12 mouse cellular contexts compared by ENCODE assay signal in genomic region chr4:124485941-124486581, GRCm38 (mm10).
A peak's percentile ranks its signal among the peaks of the same experiment; 100 is the strongest.
DNase-seq lines count a peak whose midpoint lies in the region; ATAC-seq and TF ChIP-seq lines count a peak whose summit lies in the region.
"Had no signal": no experiment of that assay in that cellular context is flagged by ENCODE, and none has a peak within 500 bp of the region (broad histone marks: within the 10 kb centered on the region; RNA-seq: fewer than 3 reads in every experiment).

No protein-coding gene starts in this region.

- peak overlapping the region; percentile 32 for H3K4me2 ChIP-seq in hindbrain, embryonic 11.5 days (replicated peaks; ENCODE audit: low read depth, low read length)
- H3K4me2 ChIP-seq in midbrain, embryonic 15.5 days: no peak overlapping the region
- H3K4me2 ChIP-seq: liver, embryonic 15.5 days had no signal

- DNase-seq in ES-E14 (ENCODE audit: low read depth, low spot score): peak; percentile 63
- peak; percentile 22 for DNase-seq in embryo, embryonic 11.5 days (ENCODE audit: low read depth, low spot score)
- peak; percentile 87 for DNase-seq in hindbrain, embryonic 11.5 days (ENCODE audit: low spot score)
- no peak for DNase-seq in thymus, postnatal 10 days (ENCODE audit: low spot score in 2 of 2)
- no peak for DNase-seq in layer of hippocampus, adult 8-10 months (ENCODE audit: low spot score in 2 of 2)
- DNase-seq in lung, postnatal 25 days (ENCODE audit: low spot score): no peak
- DNase-seq in left cerebral cortex, adult 18-20 months (ENCODE audit: low spot score in 2 of 2): no peak
- DNase-seq: cerebellum, adult 2 months; kidney, adult 11 months; layer of hippocampus, postnatal 36 days had no signal

- in situ Hi-C loops in ES-E14 (cut with MboI; ENCODE audit: low sequenced_read_pairs in 2 of 2, unreplicated experiment in 2 of 2): no loop called here

- H3K36me3 ChIP-seq in ES-E14 (ENCODE audit: control insufficient read depth, insufficient read depth, low read length, poor library complexity, severe bottlenecking): no peaks in the 10 kb centered on the region
- no peaks in the 10 kb centered on the region for H3K36me3 ChIP-seq in hindbrain, embryonic 11.5 days (ENCODE audit: control insufficient read depth, insufficient read depth, low read length)
- H3K36me3 ChIP-seq in midbrain, embryonic 15.5 days (replicated peaks): no peaks in the 10 kb centered on the region
- H3K36me3 ChIP-seq: liver, embryonic 15.5 days had no signal

- H3K9ac ChIP-seq in ES-E14 (ENCODE audit: insufficient read depth, low read depth, low read length, poor library complexity, severe bottlenecking): peak overlapping the region; percentile 20; the same call in 1 of the 2 replicates
- no peak overlapping the region for H3K9ac ChIP-seq in hindbrain, embryonic 11.5 days (ENCODE audit: low read depth, low read length)
- H3K9ac ChIP-seq in midbrain, embryonic 15.5 days: no peak overlapping the region
- H3K9ac ChIP-seq: liver, embryonic 15.5 days had no signal

- peak; percentile 91 for ATAC-seq in hindbrain, embryonic 11.5 days (ENCODE audit: low FRiP score)
- ATAC-seq in midbrain, embryonic 15.5 days (replicated peaks): peak; percentile 79; the same call in 1 of the 2 replicates

- H3K9me3 ChIP-seq in ES-E14 (ENCODE audit: control insufficient read depth, insufficient read depth, low read depth, low read length): no peaks in the 10 kb centered on the region
- H3K9me3 ChIP-seq in hindbrain, embryonic 11.5 days (ENCODE audit: control insufficient read depth, low read length): peaks cover 5% of the 10 kb centered on the region; the same call in 1 of the 2 replicates
- H3K9me3 ChIP-seq in midbrain, embryonic 15.5 days: 0 out of 2 replicates have a peak, but pooled peaks cover 5% of the 10 kb centered on the region
- H3K9me3 ChIP-seq: liver, embryonic 15.5 days had no signal

- peak overlapping the region; percentile 54; the same call in 1 of the 2 replicates for H3K27ac ChIP-seq in ES-E14 (ENCODE audit: insufficient read depth, low read depth, low read length, poor library complexity, severe bottlenecking)
- H3K27ac ChIP-seq in hindbrain, embryonic 11.5 days (ENCODE audit: low read depth, low read length): peak overlapping the region; percentile 90
- H3K27ac ChIP-seq in midbrain, embryonic 15.5 days: peak overlapping the region; percentile 73
- H3K27ac ChIP-seq: liver, embryonic 15.5 days had no signal

- WGBS in hindbrain, embryonic 11.5 days: 4% methylated on average over 11 of the region's 12 CpGs
- 3% methylated on average over 12 of the region's 12 CpGs for WGBS in midbrain, embryonic 15.5 days

- no peak overlapping the region; a peak in 1 of 4 replicates for H3K4me3 ChIP-seq in ES-E14 (ENCODE audit: insufficient read depth in 1 of 2, low read depth in 1 of 2, low read length in 2 of 2, poor library complexity in 1 of 2, severe bottlenecking in 1 of 2)
- H3K4me3 ChIP-seq in hindbrain, embryonic 11.5 days (ENCODE audit: low read depth, low read length): no peak overlapping the region
- H3K4me3 ChIP-seq in midbrain, embryonic 15.5 days: no peak overlapping the region
- H3K4me3 ChIP-seq: liver, embryonic 15.5 days had no signal

- peaks cover 3 to 34% of the 10 kb centered on the region in 2 experiments; a peak in 3 of 4 replicates for H3K4me1 ChIP-seq in ES-E14 (ENCODE audit: control insufficient read depth in 2 of 2, insufficient read depth in 2 of 2, low read length in 2 of 2, poor library complexity in 1 of 2)
- H3K4me1 ChIP-seq in hindbrain, embryonic 11.5 days (replicated peaks; ENCODE audit: control insufficient read depth, insufficient read depth, low read length): peaks cover 11% of the 10 kb centered on the region
- peaks cover 17% of the 10 kb centered on the region for H3K4me1 ChIP-seq in midbrain, embryonic 15.5 days
- H3K4me1 ChIP-seq: liver, embryonic 15.5 days had no signal

- peaks cover 33% of the 10 kb centered on the region for H3K27me3 ChIP-seq in hindbrain, embryonic 11.5 days (ENCODE audit: control insufficient read depth, insufficient read depth, low read length)
- no peaks in the 10 kb centered on the region; the same call in 1 of the 2 replicates for H3K27me3 ChIP-seq in midbrain, embryonic 15.5 days (replicated peaks)

TF ChIP-seq in ES-E14, 5 proteins besides CTCF, POLR2A, EP300 and RAD21:
- TF ChIP-seq CHD2 (IDR thresholded peaks at IDR 0.05; ENCODE audit: low read depth, low read length): no peak
- no peak for TF ChIP-seq MAFK (IDR thresholded peaks at IDR 0.05; ENCODE audit: insufficient read depth, low read depth, low read length)
- no peak for TF ChIP-seq ZNF384 (IDR thresholded peaks at IDR 0.05; ENCODE audit: low read depth, low read length)
- no peak for TF ChIP-seq HCFC1 (IDR thresholded peaks at IDR 0.05; ENCODE audit: borderline replicate concordance, insufficient read depth, low read length)
- TF ChIP-seq ZC3H11A (IDR thresholded peaks at IDR 0.05; ENCODE audit: borderline replicate concordance, low read depth, low read length): no peak

Comparison
In these comparisons a context has a peak if more than half of its experiments do, and no peak if none do; other contexts are left out.
1. DNase-seq: peak in ES-E14 (single experiment), embryo, embryonic 11.5 days (single experiment) and hindbrain, embryonic 11.5 days (single experiment); none in thymus, postnatal 10 days (0 of 2), layer of hippocampus, adult 8-10 months (0 of 2), lung, postnatal 25 days (single experiment) and left cerebral cortex, adult 18-20 months (0 of 2).
2. Peak in every context shown above with its lines, with median percentiles within 50 percentile points of each other: H3K27ac ChIP-seq.